Mouse (Mus musculus) cortical plate, adult 2 months (tissue): Measurements from ENCODE around the gene Gpc5. TPM values are rescaled to one million over a fixed set of nuclear protein-coding genes. Genes with fewer than 3 reads are reported as not detected.
"Not testable (repeated sequence)": the region's sequence is repeated elsewhere in the genome, so short reads cannot be mapped to it uniquely, and the experiment has no call there.

ENCODE experiments used
- H3K27ac ChIP-seq: fragments of 200-500 bp; 2 replicates; pipeline ENCODE4 v1.5.1; 2012; ENCODE audit warnings: low read length, control low read depth, inconsistent platforms; ENCODE audit not compliant: insufficient read depth
- H3K4me1 ChIP-seq: fragments of 200-500 bp; 2 replicates; pipeline ENCODE4 v1.6.1; 2011; ENCODE audit warnings: low read length; ENCODE audit not compliant: control insufficient read depth, insufficient read depth
- H3K4me3 ChIP-seq: fragments of 200-500 bp; 2 replicates; pipeline ENCODE4 v1.5.1; 2011; ENCODE audit warnings: mild to moderate bottlenecking, low read length, control low read depth; ENCODE audit not compliant: insufficient read depth
- CTCF ChIP-seq: fragments of 200-500 bp; IDR thresholded peaks from 2 replicates; pipeline ENCODE4 v1.5.1; 2011; ENCODE audit warnings: mild to moderate bottlenecking, control low read depth, low read length; ENCODE audit not compliant: insufficient read depth; ENCODE audit errors: extremely low read depth
- POLR2A ChIP-seq: fragments of 200-500 bp; IDR thresholded peaks from 2 replicates; pipeline ENCODE4 v1.6.1; 2011; ENCODE audit warnings: mild to moderate bottlenecking, low read length, control low read depth; ENCODE audit not compliant: insufficient read depth; ENCODE audit errors: extremely low read depth
- polyA plus RNA-seq: library from polyadenylated mRNA; depleted of rRNA; stranded (reverse); fragments of >200 nt; gene quantifications from 2 replicates; pipeline ENCODE4 v1.2.3, GENCODE M21; 2012

Gpc5 gene
- polyA plus RNA-seq, 1 experiment, result 49.6 TPM

DNA sequence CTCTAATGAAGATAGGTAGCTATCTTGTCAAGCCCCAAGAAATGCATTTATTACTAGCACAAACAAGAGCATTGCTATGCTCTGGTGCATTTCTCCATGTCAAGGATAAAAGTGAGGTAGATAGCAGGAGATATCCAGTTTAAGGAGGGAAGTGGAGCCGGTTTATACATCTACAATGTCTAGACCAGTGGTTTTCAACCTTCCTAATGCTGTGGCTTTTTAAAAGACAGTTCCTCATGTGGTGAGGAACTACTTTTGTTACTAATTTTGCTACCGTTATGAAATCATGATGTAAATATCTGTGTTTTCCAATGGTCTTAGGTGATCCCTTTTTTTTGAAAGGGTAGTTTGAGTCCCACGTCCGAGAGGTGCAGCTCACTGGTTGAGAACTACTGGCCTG lies 37.8 kb upstream of the Gpc5 start:
- Histone ChIP-seq H3K4me1 (no peaks in the 10 kb centered on the region), H3K4me3 (no peak overlapping the region), H3K27ac (no peak overlapping the region)
- TF ChIP-seq POLR2A (no peak), CTCF (no peak)

- Histone ChIP-seq H3K27ac (no peak overlapping the region), H3K4me1 (no peaks in the 10 kb centered on the region), H3K4me3 (no peak overlapping the region)
- TF ChIP-seq POLR2A, result no peak
- no peak for TF ChIP-seq CTCF
These were observed 34.5 kb upstream of the Gpc5 start for GRCm38 (mm10) chr14:115057524-115057923.

- H3K4me1 ChIP-seq, H3K27ac ChIP-seq, H3K4me3 ChIP-seq: not testable (repeated sequence)
These were observed 25.9 kb upstream of the Gpc5 start for GRCm38 (mm10) chr14:115066164-115066563.

DNA sequence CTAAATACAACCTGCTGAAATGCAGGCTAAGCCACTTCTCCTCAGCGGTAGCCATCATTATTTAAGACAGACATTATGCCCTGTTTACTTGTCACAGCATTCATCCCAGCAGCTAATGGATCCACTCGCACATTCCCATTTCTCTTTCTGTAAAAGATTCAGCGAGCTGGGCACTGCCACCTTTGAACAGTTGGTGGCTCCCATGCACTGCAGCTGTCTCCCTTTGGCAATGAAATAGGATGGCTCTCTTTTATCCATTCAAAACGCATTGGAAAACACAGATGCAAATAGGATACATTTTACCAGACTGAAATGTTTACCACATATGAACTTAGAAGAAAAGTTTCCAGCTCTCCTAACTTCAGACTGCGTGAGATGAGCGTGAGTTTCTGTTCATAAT lies 21.5 kb upstream of the Gpc5 start:
- Histone ChIP-seq H3K4me1 (no peaks in the 10 kb centered on the region), H3K4me3 (no peak overlapping the region; the same call in 1 of the 2 replicates), H3K27ac (no peak overlapping the region)
- TF ChIP-seq POLR2A (no peak), CTCF (peak; percentile 92)

DNA sequence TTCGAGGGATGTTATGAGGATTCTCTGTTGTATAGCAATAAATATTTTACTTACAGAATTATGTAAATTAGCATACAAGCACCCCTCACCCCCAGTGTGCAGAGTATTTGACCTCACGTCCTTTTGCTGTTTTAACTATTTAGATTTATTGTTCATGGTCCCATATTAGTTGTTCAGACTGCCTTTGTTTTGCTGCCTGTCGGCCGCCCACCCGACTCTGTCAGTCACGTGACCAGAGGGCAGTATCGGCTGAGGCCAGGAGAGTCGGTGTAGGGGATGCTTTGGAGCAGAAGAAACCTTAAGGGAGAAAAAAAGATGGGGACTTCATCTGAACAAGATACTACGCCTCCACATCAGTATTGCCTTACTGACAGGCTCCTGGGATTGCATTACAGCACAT lies 14.7 kb upstream of the Gpc5 start:
- Histone ChIP-seq H3K27ac (no peak overlapping the region), H3K4me3 (no peak overlapping the region), H3K4me1 (no peaks in the 10 kb centered on the region)
- TF ChIP-seq POLR2A, result no peak
- no peak for TF ChIP-seq CTCF

- no peaks in the 10 kb centered on the region for H3K4me1 ChIP-seq
- H3K4me3 ChIP-seq, result no peak overlapping the region
- H3K27ac ChIP-seq, result no peak overlapping the region
- TF ChIP-seq POLR2A, result no peak
- no peak for TF ChIP-seq CTCF
These were observed 14.0 kb upstream of the Gpc5 start for GRCm38 (mm10) chr14:115078064-115078463.

- no peaks in the 10 kb centered on the region for H3K4me1 ChIP-seq
- no peak overlapping the region for H3K4me3 ChIP-seq
- no peak for TF ChIP-seq CTCF
- TF ChIP-seq POLR2A, result no peak
- no peak overlapping the region for H3K27ac ChIP-seq
These were observed 10.1 kb upstream of the Gpc5 start for GRCm38 (mm10) chr14:115081728-115082502.

DNA sequence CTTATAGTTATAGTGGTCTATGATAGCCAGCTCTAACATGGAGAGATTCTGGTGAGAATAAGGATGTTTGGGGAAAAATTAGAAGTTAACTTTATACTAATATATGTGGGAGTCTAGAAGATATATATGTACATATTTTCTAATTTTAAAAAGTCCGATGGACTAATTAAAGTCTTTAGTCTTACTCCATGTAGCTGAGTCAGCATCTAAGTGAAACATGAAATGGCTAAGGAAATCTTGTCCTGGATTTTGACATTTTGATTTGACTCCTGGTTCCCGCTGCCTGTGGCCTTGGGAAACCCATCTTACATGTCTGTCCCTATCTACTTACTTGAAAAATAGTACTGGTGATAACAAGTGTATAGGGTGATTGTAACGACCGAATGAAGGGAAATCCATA lies 1.5 kb upstream of the Gpc5 start:
- no peak for TF ChIP-seq CTCF
- no peak for TF ChIP-seq POLR2A
- no peaks in the 10 kb centered on the region for H3K4me1 ChIP-seq
- no peak overlapping the region for H3K4me3 ChIP-seq
- H3K27ac ChIP-seq, result no peak overlapping the region

GRCm38 (mm10) chr14:115092510-115092909 lies 495 bp downstream of the Gpc5 start:
- TF ChIP-seq CTCF (no peak), POLR2A (no peak)
- Histone ChIP-seq H3K4me3 (peak overlapping the region; percentile 71), H3K27ac (no peak overlapping the region), H3K4me1 (no peaks in the 10 kb centered on the region)

GRCm38 (mm10) chr14:115092952-115093351 lies 937 bp downstream of the Gpc5 start:
- TF ChIP-seq POLR2A (no peak), CTCF (no peak)
- no peak overlapping the region for H3K27ac ChIP-seq
- peak overlapping the region; percentile 71 for H3K4me3 ChIP-seq
- H3K4me1 ChIP-seq, result no peaks in the 10 kb centered on the region
